Mouse (Mus musculus) kidney, postnatal 10 days (tissue): ENCODE results near the gene Hexim1.
A peak's percentile ranks its signal among the peaks of the same experiment; 100 is the strongest.

Experiments used
- DNase-seq: peaks from one replicate; pipeline ENCODE4 v3.0.0; 2021; ENCODE audit warnings: mixed read lengths

The Hexim1 gene

GRCm38 (mm10) chr11:103116008-103116818 lies at the start of gene Hexim1:
Gene Hexim1 (plus strand): TSS chr11:103116231.
- DNase-seq: peak; percentile 100

- no peak for DNase-seq
Observed at GRCm38 (mm10) chr11:103067051-103067361, 49.0 kb upstream of the Hexim1 start.

- DNase-seq: peak; percentile 18
Observed at GRCm38 (mm10) chr11:103067457-103068001, 48.5 kb upstream of the Hexim1 start.

GRCm38 (mm10) chr11:103068272-103068671 lies 47.8 kb upstream of the Hexim1 start:
- DNase-seq: no peak

- no peak for DNase-seq
Observed at GRCm38 (mm10) chr11:103068884-103069283, 47.1 kb upstream of the Hexim1 start.

GRCm38 (mm10) chr11:103069731-103070130 lies 46.3 kb upstream of the Hexim1 start:
- DNase-seq: no peak

- DNase-seq: no peak
Observed at GRCm38 (mm10) chr11:103070322-103070880, 45.6 kb upstream of the Hexim1 start.

GRCm38 (mm10) chr11:103073671-103074070 lies 42.4 kb upstream of the Hexim1 start:
- no peak for DNase-seq

GRCm38 (mm10) chr11:103074121-103074650 lies 41.8 kb upstream of the Hexim1 start:
- no peak for DNase-seq

GRCm38 (mm10) chr11:103074796-103075323 lies 41.2 kb upstream of the Hexim1 start:
- no peak for DNase-seq

GRCm38 (mm10) chr11:103076010-103076409 lies 40.0 kb upstream of the Hexim1 start:
- no peak for DNase-seq

- no peak for DNase-seq
Observed at GRCm38 (mm10) chr11:103076581-103076980, 39.5 kb upstream of the Hexim1 start.

GRCm38 (mm10) chr11:103078131-103078530 lies 37.9 kb upstream of the Hexim1 start:
- no peak for DNase-seq

- no peak for DNase-seq
Observed at GRCm38 (mm10) chr11:103080323-103081091, 35.5 kb upstream of the Hexim1 start.

- no peak for DNase-seq
Observed at GRCm38 (mm10) chr11:103081631-103082030, 34.4 kb upstream of the Hexim1 start.

GRCm38 (mm10) chr11:103093306-103093705 lies 22.7 kb upstream of the Hexim1 start:
- DNase-seq: no peak

- peak; percentile 26 for DNase-seq
Observed at GRCm38 (mm10) chr11:103093862-103094833, 21.9 kb upstream of the Hexim1 start.

- DNase-seq: no peak
Observed at GRCm38 (mm10) chr11:103095107-103095670, 20.8 kb upstream of the Hexim1 start.

GRCm38 (mm10) chr11:103095801-103096200 lies 20.2 kb upstream of the Hexim1 start:
- DNase-seq: no peak

GRCm38 (mm10) chr11:103096979-103097894 lies 18.8 kb upstream of the Hexim1 start:
- peak; percentile 46 for DNase-seq
